Mouse (Mus musculus) ovary, adult 18-20 months (tissue): ENCODE data around the gene Pkn2.

Source experiments
- DNase-seq: peaks from one replicate; pipeline ENCODE4 v3.0.0; 2022; ENCODE audit warnings: low spot score, mixed read lengths

Gene Pkn2

DNA sequence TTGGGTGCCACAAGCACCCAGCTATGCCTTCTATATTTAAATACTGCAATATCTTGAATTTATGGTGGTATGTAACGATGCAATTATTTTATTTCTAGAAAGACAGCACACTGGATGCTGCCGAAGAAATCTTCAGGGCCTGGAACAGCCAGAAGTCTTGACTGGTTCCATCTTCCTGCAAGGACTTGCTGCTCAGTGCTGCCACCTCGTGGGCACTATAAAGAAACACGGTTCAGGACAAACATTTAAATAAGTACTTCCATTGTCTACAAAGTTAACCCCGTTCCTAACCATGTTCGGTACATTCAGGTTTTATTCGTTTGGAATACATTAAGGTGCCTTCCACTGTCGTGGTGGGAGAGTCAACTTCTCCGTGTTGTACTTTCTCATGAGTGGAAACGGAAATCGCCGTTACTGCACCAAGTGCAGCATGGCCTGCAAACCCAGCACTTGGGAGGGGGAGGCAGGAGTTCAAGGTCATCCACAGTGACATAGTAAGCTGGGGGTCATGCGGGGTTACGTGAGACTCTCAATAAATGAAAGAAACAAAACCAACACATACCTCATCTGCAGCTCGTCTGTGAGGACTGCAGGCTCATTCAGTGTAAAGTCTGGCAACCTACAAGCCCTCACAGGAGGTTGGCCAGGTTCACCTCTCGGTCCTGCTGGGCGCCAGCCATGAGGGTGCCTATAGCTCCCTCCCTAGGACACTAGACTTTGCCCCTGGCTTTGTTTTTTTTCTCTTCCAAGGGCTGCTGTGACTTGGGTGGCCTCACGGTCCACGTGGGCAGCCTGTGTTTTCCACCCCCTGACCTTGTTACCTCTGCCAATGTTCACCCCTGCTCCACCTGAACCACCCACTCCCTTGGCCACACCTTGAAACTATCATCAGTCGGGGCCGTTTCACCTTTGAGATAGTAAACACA is 137.6 kb downstream of the Pkn2 start:
- no peak for DNase-seq
